Mouse (Mus musculus) C2C12 (cell line): ENCODE data around the gene Hcn2.

Experiments used
- CTCF ChIP-seq: IDR thresholded peaks from one replicate; pipeline ENCODE4 v1.5.1; 2011; ENCODE audit not compliant: control insufficient read depth, insufficient read depth, insufficient read length
- MYOD1 ChIP-seq: IDR thresholded peaks from one replicate; pipeline ENCODE4 v1.6.1; 2011; ENCODE audit warnings: low read depth; ENCODE audit not compliant: control insufficient read depth, insufficient read length

DNA sequence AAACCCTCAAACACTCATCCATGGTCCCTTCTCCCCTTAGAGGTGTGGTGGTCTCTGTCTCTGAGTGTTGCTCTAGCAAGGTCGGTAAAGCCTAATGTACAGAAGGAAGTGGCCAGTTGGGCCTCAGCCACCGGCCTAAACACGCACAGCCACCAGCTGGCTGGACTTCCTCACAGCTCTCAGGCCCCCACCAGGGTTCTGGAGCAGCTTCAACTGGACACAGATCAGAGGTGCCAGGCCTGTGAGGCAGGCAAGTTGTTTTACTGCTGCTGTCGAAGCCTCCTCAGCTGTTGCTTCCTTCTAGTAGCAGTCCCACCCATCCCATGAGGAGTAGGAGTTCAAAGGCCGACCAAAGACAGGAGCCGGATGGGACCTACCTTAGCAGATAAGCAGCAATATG lies 18.5 kb upstream of the Hcn2 start:
- no peak for TF ChIP-seq CTCF
- TF ChIP-seq MYOD1: no peak
